Mouse (Mus musculus): ENCODE data around the gene Mars. TPM values are rescaled to one million over a fixed set of nuclear protein-coding genes. Genes with fewer than 3 reads are reported as not detected.

The Mars gene
- polyA plus RNA-seq (2015; fragmentation: Nextera tagmentation; extraction: Ambion mirVana), result 62.6 and 65.6 TPM in 2 replicates

GRCm38 (mm10) chr10:127311476-127312355 is at the start of gene Mars:
Gene Mars, minus strand, starts transcription at chr10:127311786.

GRCm38 (mm10) chr10:127353909-127354895 is 42.6 kb upstream of the Mars start, which contains the start of gene Inhbe:
Gene Inhbe, minus strand, starts transcription at chr10:127354411.

GRCm38 (mm10) chr10:127341891-127342639 is 30.5 kb upstream of the Mars start, which contains the start of gene Gli1:
Gene Gli1, minus strand, starts transcription at chr10:127341974.

GRCm38 (mm10) chr10:127321621-127322020 is 10.0 kb upstream of the Mars start, which contains the start of gene Arhgap9:
Gene Arhgap9, plus strand, starts transcription at chr10:127321964.

GRCm38 (mm10) chr10:127288800-127289572 is 22.6 kb downstream of the Mars start, which contains the start of gene Mbd6:
Gene Mbd6, minus strand, starts transcription at chr10:127289018.

GRCm38 (mm10) chr10:127266112-127267091 is 45.2 kb downstream of the Mars start, which contains the start of gene Dctn2:
Gene Dctn2, plus strand, starts transcription at chr10:127266368.

GRCm38 (mm10) chr10:127262548-127263398 is 48.8 kb downstream of the Mars start, which contains the start of gene Kif5a:
Gene Kif5a, minus strand, starts transcription at chr10:127263348.

Other genes with a start within 250 kb of the Mars start
- 313 and 366 TPM in 2 replicates for gene Cdk4, start 248.3 kb downstream of the Mars start, polyA plus RNA-seq (2015; fragmentation: Nextera tagmentation; extraction: Ambion mirVana)
- gene Tspan31, start 241.5 kb downstream of the Mars start, polyA plus RNA-seq (2015; fragmentation: Nextera tagmentation; extraction: Ambion mirVana), result 63.3 and 77.1 TPM in 2 replicates
- 0.04 and 0.05 TPM in 2 replicates for gene Agap2, start 236.5 kb downstream of the Mars start, polyA plus RNA-seq (2015; fragmentation: Nextera tagmentation; extraction: Ambion mirVana)
- 36.3 and 44.1 TPM in 2 replicates for gene Os9, start 190.7 kb downstream of the Mars start, polyA plus RNA-seq (2015; fragmentation: Nextera tagmentation; extraction: Ambion mirVana)
- 1.1 and 1.8 TPM in 2 replicates for gene B4galnt1, start 146.6 kb downstream of the Mars start, polyA plus RNA-seq (2015; fragmentation: Nextera tagmentation; extraction: Ambion mirVana)
- gene Slc26a10, start 131.1 kb downstream of the Mars start, polyA plus RNA-seq (2015; fragmentation: Nextera tagmentation; extraction: Ambion mirVana), result 1.7 and 2.8 TPM in 2 replicates
- 20.1 and 22.7 TPM in 2 replicates for gene Arhgef25, start 121.7 kb downstream of the Mars start, polyA plus RNA-seq (2015; fragmentation: Nextera tagmentation; extraction: Ambion mirVana)
- gene Dtx3, start 116.1 kb downstream of the Mars start, polyA plus RNA-seq (2015; fragmentation: Nextera tagmentation; extraction: Ambion mirVana), result 30.4 and 37.8 TPM in 2 replicates
- gene Pip4k2c, start 100.2 kb downstream of the Mars start, polyA plus RNA-seq (2015; fragmentation: Nextera tagmentation; extraction: Ambion mirVana), result 7.4 and 9.7 TPM in 2 replicates
- gene Kif5a, start 48.4 kb downstream of the Mars start, polyA plus RNA-seq (2015; fragmentation: Nextera tagmentation; extraction: Ambion mirVana), result 0.39 and 0.58 TPM in 2 replicates
- gene Dctn2, start 45.4 kb downstream of the Mars start, polyA plus RNA-seq (2015; fragmentation: Nextera tagmentation; extraction: Ambion mirVana), result 134 and 144 TPM in 2 replicates
- 7.5 and 7.8 TPM in 2 replicates for gene Mbd6, start 22.8 kb downstream of the Mars start, polyA plus RNA-seq (2015; fragmentation: Nextera tagmentation; extraction: Ambion mirVana)
- 3.8 and 5.7 TPM in 2 replicates for gene Arhgap9, start 10.2 kb upstream of the Mars start, polyA plus RNA-seq (2015; fragmentation: Nextera tagmentation; extraction: Ambion mirVana)
- 2.0 and 2.2 TPM in 2 replicates for gene Gli1, start 30.2 kb upstream of the Mars start, polyA plus RNA-seq (2015; fragmentation: Nextera tagmentation; extraction: Ambion mirVana)
- not detected in 2 replicates for gene Inhbe, start 42.6 kb upstream of the Mars start, polyA plus RNA-seq (2015; fragmentation: Nextera tagmentation; extraction: Ambion mirVana)
- not detected in 2 replicates for gene Inhbc, start 58.6 kb upstream of the Mars start, polyA plus RNA-seq (2015; fragmentation: Nextera tagmentation; extraction: Ambion mirVana)
- gene R3hdm2, start 68.5 kb upstream of the Mars start, polyA plus RNA-seq (2015; fragmentation: Nextera tagmentation; extraction: Ambion mirVana), result 19.0 and 21.7 TPM in 2 replicates
- 123 and 126 TPM in 2 replicates for gene Stac3, start 189.9 kb upstream of the Mars start, polyA plus RNA-seq (2015; fragmentation: Nextera tagmentation; extraction: Ambion mirVana)
- 28.6 and 40.9 TPM in 2 replicates for gene Ndufa4l2, start 203.2 kb upstream of the Mars start, polyA plus RNA-seq (2015; fragmentation: Nextera tagmentation; extraction: Ambion mirVana)
- gene Shmt2, start 210.7 kb upstream of the Mars start, polyA plus RNA-seq (2015; fragmentation: Nextera tagmentation; extraction: Ambion mirVana), result 28.6 and 34.5 TPM in 2 replicates
- gene Nxph4, start 222.8 kb upstream of the Mars start, polyA plus RNA-seq (2015; fragmentation: Nextera tagmentation; extraction: Ambion mirVana), result 2.0 and 2.1 TPM in 2 replicates